Mouse (Mus musculus): Measurements from ENCODE around the gene Kalrn. TPM values are rescaled to one million over a fixed set of nuclear protein-coding genes. Genes with fewer than 3 reads are reported as not detected.
A peak's percentile ranks its signal among the peaks of the same experiment; 100 is the strongest.

The Kalrn gene
- total RNA-seq, 2 experiments from 2014 or later, result 29.5 to 33.7 TPM

DNA sequence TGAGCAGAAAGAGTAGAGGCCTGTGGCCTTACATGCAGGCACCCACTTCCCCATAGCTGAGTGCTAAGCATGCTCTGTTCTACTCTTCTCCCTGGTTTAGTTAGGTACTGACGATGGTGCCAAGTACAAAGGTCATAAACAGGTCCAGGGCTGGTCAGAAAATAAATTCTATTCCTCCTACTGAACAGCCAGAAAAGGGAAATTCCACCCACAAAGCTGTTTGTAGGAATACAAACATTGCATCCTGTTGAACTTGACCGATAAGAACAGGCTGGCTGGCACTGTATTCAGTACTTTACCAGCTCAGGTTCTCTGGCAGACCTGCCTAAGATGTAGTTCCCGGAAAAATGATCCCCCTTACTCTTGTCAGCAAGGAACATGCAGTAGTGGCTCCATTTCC lies 247.5 kb downstream of the Kalrn start:
- DNase-seq, result no peak
- intact Hi-C loops (cut with DNase I), result no loop called here

DNA sequence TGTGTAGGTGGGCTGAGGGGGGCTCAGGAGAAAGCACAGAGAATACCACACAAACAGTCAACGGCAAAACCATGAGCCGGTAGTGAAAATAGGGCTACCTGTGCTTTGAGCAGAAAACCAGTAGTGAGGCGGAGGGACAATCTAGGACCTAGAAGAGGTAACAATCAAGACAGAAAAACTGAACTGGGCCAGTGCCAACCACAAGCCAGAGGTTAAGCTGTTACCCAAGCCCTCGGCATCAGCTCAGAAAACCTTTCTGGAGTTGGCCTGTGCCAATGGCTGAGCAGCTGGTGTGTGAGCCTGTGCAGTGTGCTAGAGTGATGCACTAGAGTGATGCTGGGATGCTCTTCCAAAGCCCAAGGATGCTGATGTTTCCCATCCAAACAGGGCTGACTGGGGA lies 248.2 kb downstream of the Kalrn start:
- no peak for DNase-seq
- intact Hi-C loops (cut with DNase I), result no loop called here

- intact Hi-C loops (cut with DNase I), result no loop called here
- no peak for DNase-seq
These were observed 248.6 kb downstream of the Kalrn start for GRCm38 (mm10) chr16:34324735-34325134.

DNA sequence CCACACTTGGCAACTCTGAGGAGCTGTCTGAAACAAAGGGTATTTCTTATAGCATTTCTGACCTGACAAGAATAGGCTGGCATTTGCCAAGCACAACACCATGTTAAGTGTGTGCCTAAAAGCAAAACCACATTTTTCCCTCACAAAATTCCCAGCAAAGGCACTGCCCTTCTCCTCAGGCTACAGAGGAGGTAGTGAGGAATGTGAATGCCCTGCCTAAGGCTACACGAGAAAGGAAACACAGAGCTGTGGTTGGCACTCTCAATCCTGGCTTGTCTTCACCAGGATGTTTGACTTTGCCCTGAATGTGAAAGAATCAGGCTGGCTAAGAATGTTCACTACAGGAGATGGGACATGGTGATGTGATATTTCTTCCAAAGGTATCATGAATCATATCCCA lies 249.8 kb downstream of the Kalrn start:
- intact Hi-C loops (cut with DNase I), result no loop called here
- no peak for DNase-seq

GRCm38 (mm10) chr16:34322546-34322945 lies 250.8 kb downstream of the Kalrn start:
- intact Hi-C loops (cut with DNase I), result no loop called here
- DNase-seq, result peak; percentile 81 to 86

GRCm38 (mm10) chr16:34321066-34321790 lies 252.1 kb downstream of the Kalrn start:
- no peak for DNase-seq
- intact Hi-C loops (cut with DNase I), result no loop called here

GRCm38 (mm10) chr16:34320023-34320800 lies 253.1 kb downstream of the Kalrn start:
- intact Hi-C loops (cut with DNase I), result no loop called here
- peak; percentile 37 to 49 for DNase-seq

GRCm38 (mm10) chr16:34317110-34317509 lies 256.2 kb downstream of the Kalrn start:
- DNase-seq, result no peak
- intact Hi-C loops (cut with DNase I), result no loop called here

GRCm38 (mm10) chr16:34316253-34316652 lies 257.1 kb downstream of the Kalrn start:
- DNase-seq, result no peak
- intact Hi-C loops (cut with DNase I), result no loop called here

- DNase-seq, result no peak
- intact Hi-C loops (cut with DNase I), result no loop called here
These were observed 259.3 kb downstream of the Kalrn start for GRCm38 (mm10) chr16:34314071-34314470.

GRCm38 (mm10) chr16:34311577-34311976 lies 261.8 kb downstream of the Kalrn start:
- intact Hi-C loops (cut with DNase I), result no loop called here
- no peak for DNase-seq

DNA sequence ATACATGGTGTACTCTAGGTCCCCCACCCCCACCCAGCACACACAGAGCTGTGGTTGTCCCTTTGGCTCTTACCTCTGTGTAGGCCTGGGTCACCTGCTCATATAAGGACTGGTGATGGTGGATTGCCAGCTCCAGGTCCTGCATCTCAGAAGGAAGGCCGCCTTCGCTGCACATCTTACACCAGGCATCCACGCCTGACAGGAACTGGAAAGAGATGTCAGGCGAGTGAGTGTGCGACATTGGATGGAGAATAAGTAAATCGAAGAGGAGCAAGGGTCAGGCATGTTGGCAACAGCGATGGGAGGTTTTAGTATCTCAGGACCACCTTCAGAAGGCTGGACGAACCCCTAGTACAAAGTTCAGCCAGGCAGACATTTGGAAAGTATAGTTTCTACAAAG lies 263.0 kb downstream of the Kalrn start:
- DNase-seq, result no peak
- intact Hi-C loops (cut with DNase I), result no loop called here

- intact Hi-C loops (cut with DNase I), result loop anchor here (5.0 kb wide), 1 partner anchor 394 kb away; no protein-coding TSS in a partner anchor
These were observed 265.0 kb downstream of the Kalrn start for GRCm38 (mm10) chr16:34308324-34308723.

GRCm38 (mm10) chr16:34307458-34307857 lies 265.9 kb downstream of the Kalrn start:
- intact Hi-C loops (cut with DNase I), result loop anchor here (5.0 kb wide), 1 partner anchor 395 kb away; no protein-coding TSS in a partner anchor
- no peak for DNase-seq

More at GRCm38 (mm10) chr16:34308324-34308723, 265.0 kb downstream of the Kalrn start:
- DNase-seq, result no peak

DNA sequence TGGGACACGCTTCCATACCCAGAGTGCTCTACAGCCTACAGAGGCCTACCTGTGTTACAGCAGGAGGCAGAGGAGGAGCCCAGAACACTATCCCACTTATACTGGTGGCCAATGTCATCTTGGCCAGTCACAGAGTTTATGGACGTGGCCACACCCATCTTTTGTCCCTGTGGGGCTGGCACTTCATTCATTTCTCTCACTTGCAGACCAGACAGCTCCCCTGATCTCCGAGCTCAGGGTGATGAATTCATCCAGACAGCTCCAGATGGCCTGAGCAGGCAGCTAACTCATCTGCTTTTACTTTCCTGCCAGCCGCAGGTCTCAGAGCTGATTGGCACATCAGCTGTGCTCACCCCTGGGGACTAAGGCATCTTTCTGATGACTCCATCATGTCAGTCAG lies 267.7 kb downstream of the Kalrn start:
- intact Hi-C loops (cut with DNase I), result loop anchor here (2.0 to 5.0 kb wide), 3 partner anchors 225 to 397 kb away; no protein-coding TSS in a partner anchor
- DNase-seq, result no peak

- DNase-seq, result peak in 1 of 2 experiments; percentile 23
- intact Hi-C loops (cut with DNase I), result loop anchor here (2.0 kb wide), 2 partner anchors 227 to 303 kb away; no protein-coding TSS in a partner anchor
These were observed 269.5 kb downstream of the Kalrn start for GRCm38 (mm10) chr16:34303818-34304217.

DNA sequence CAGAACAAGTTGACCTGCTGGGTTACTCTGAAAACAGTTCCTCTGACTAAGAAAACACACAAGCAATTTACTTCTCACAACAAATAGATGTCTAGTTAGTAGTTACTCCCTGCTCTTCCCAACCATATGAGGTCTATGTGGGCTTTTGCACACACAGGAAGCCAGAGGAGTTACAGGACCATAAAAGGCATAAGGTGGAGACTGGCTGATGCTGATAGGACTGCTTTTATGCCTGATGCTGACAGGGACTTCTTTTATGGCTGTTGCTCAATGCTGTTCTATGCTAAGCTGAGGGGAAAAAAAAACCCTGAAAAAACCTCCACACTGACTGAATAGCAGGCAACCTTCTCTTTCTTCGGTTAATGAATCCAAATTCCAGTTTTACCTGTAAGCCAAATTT lies 270.8 kb downstream of the Kalrn start:
- intact Hi-C loops (cut with DNase I), result no loop called here
- DNase-seq, result no peak

- DNase-seq, result peak in 1 of 2 experiments; percentile 14
- intact Hi-C loops (cut with DNase I), result no loop called here
These were observed 271.3 kb downstream of the Kalrn start for GRCm38 (mm10) chr16:34302063-34302462.

GRCm38 (mm10) chr16:34299226-34299625 lies 274.1 kb downstream of the Kalrn start:
- no peak for DNase-seq
- intact Hi-C loops (cut with DNase I), result no loop called here

DNA sequence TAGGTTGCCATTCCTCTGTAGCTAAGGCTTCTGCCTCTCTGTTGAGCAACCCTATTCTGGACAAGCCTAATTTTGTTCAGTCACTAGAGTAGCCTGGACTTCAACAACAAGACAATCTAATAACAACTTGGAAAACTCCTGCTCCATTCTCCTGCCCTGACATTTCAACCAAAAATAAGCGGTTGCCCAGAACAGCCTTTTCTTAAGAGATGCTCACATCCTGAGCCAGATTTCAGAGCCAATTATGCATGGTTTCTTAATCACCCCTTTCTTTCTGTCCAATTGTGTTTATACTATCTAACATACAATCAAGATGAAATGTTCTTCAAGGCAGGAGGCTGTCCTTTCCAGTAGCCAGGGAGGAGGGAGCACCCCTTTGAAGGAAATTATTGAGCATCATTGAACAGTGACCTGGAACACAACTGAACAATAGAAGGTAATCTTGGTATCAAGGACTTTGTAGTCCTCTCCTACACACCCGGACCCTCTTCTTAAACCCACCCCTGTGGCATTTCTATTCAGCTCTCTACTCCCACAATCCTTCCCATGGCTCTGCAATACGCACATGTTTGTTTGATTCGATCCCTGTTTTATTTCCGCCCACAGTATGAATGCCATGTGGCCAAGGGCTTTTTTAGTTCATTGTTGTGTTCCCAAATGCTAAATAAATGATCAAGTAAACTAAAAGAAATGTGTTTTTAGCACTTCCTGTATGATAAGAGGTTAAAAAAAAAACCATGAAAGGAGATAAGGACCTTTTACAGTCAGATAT lies 275.2 kb downstream of the Kalrn start:
- DNase-seq, result no peak
- intact Hi-C loops (cut with DNase I), result no loop called here

GRCm38 (mm10) chr16:34294568-34294967 lies 278.8 kb downstream of the Kalrn start:
- peak in 1 of 2 experiments; percentile 17 for DNase-seq
- intact Hi-C loops (cut with DNase I), result loop anchor here (5.0 kb wide), 1 partner anchor 167 kb away; no protein-coding TSS in a partner anchor

All from heart, postnatal 14 days (tissue).